ENCODE assay signal across 8 mouse cellular contexts in genomic region chr7:132153725-132154147, GRCm38 (mm10). TPM values are rescaled to one million over a fixed set of nuclear protein-coding genes. Genes with fewer than 3 reads are reported as not detected.
A peak's percentile ranks its signal among the peaks of the same experiment; 100 is the strongest.
DNase-seq lines count a peak whose midpoint lies in the region; ATAC-seq lines count a peak whose summit lies in the region.

No protein-coding gene starts in this region.

- H3K4me3 ChIP-seq in stomach, embryonic 15.5 days (replicated peaks): no peak overlapping the region

- peaks cover 7% of the 10 kb centered on the region for H3K4me1 ChIP-seq in stomach, embryonic 15.5 days

- peak overlapping the region; percentile 70; the same call in 1 of the 2 replicates for H3K4me2 ChIP-seq in stomach, embryonic 15.5 days

- WGBS in stomach, embryonic 15.5 days: 46% methylated on average over 6 of the region's 6 CpGs

- H3K9ac ChIP-seq in stomach, embryonic 15.5 days: no peak overlapping the region

- no peak for ATAC-seq in stomach, embryonic 15.5 days (ENCODE audit: insufficient read depth, low FRiP score, low read depth)
- no peak for ATAC-seq in megakaryocyte-erythroid progenitor cell, adult 5-6 weeks (replicated peaks; ENCODE audit: low FRiP score, low TSS enrichment, poor library complexity, severe bottlenecking)

- no peaks in the 10 kb centered on the region for H3K9me3 ChIP-seq in stomach, embryonic 15.5 days

- no peaks in the 10 kb centered on the region for H3K36me3 ChIP-seq in stomach, embryonic 15.5 days

- DNase-seq in adrenal gland, adult 2 months: peak; percentile 50
- no peak for DNase-seq in adrenal gland, postnatal 4 days (ENCODE audit: low spot score in 2 of 2)
- peak; percentile 76 to 80 for DNase-seq in right cerebral cortex, postnatal 10 days (ENCODE audit: low spot score in 2 of 2)
- DNase-seq in right cerebral cortex, adult 2 months (ENCODE audit: low spot score in 2 of 2): no peak
- DNase-seq in layer of hippocampus, postnatal 14 days (ENCODE audit: low spot score in 2 of 2): peak; percentile 50 to 71
- no peak for DNase-seq in kidney, postnatal 36 days

- peaks cover 21% of the 10 kb centered on the region for H3K27me3 ChIP-seq in stomach, embryonic 15.5 days (replicated peaks)

- no peak overlapping the region for H3K27ac ChIP-seq in stomach, embryonic 15.5 days

RNA-seq across cellular contexts. Expression of gene Cpxm2, which starts 0.8 kb away (rescaled TPM):
- 10 to 100 TPM; 15.0 to 27.5 TPM for total RNA-seq in adrenal gland, adult 2 months (2021)
- polyA plus RNA-seq in adrenal gland, adult 2 months (2012; rRNA removed): 9.9 and 11.6 TPM in 2 replicates
- total RNA-seq in adrenal gland, postnatal 4 days (2021): 1 to 10 TPM; 1.7 to 1.8 TPM
- total RNA-seq in layer of hippocampus, postnatal 14 days (2021): 1 to 10 TPM; 3.1 to 4.0 TPM
- polyA plus RNA-seq in stomach, embryonic 15.5 days (2015; fragmentation: Nextera tagmentation; extraction: Ambion mirVana): 2.2 and 2.8 TPM in 2 replicates
- total RNA-seq in megakaryocyte-erythroid progenitor cell, adult 5-6 weeks (2014; fragmentation: Nextera tagmentation): not detected in 2 replicates
- not detected in 2 replicates for total RNA-seq in megakaryocyte-erythroid progenitor cell, adult 5-6 weeks (2017)

Comparison
In these comparisons a context has a peak if more than half of its experiments do, and no peak if none do; other contexts are left out.
1. DNase-seq: peak in adrenal gland, adult 2 months (single experiment), right cerebral cortex, postnatal 10 days (2 of 2) and layer of hippocampus, postnatal 14 days (2 of 2); none in adrenal gland, postnatal 4 days (0 of 2), right cerebral cortex, adult 2 months (0 of 2) and kidney, postnatal 36 days (0 of 2).